Mouse (Mus musculus): ENCODE measurements around the gene Gm13539.

GRCm38 (mm10) chr2:25767764-25768163, 14.3 kb upstream of the Gm13539 start:
- TF ChIP-seq POLR2A (IDR thresholded peaks at IDR 0.05; ENCODE audit: borderline replicate concordance, extremely low read depth, insufficient read depth, insufficient read length, poor library complexity, severe bottlenecking) (no peak), CTCF (IDR thresholded peaks at IDR 0.05; ENCODE audit: borderline replicate concordance, extremely low read depth, insufficient read depth, insufficient read length) (no peak)
